Mouse (Mus musculus) MEL (cell line): ENCODE data around the gene Fam69b. TPM values are rescaled to one million over a fixed set of nuclear protein-coding genes. Genes with fewer than 3 reads are reported as not detected.

Experiments used
- DNase-seq: peaks from one replicate; pipeline ENCODE4 v3.0.0; 2011; ENCODE audit warnings: low read depth, low spot score
- H3K27ac ChIP-seq: 2 replicates; pipeline ENCODE4 v1.5.1; 2012; ENCODE audit warnings: low read depth, mild to moderate bottlenecking, control low read depth, low read length, moderate library complexity; ENCODE audit not compliant: control insufficient read depth
- H3K27me3 ChIP-seq, 2 experiments: fragments of 150-350 bp in 1 of 2; sonication (generic) in 1 of 2; 2 replicates each; pipeline ENCODE4 v1.6.1; 2012; ENCODE audit warnings: low read length in 2 of 2, mild to moderate bottlenecking in 2 of 2, improper control_type of control experiment in 1 of 2, moderate library complexity in 1 of 2; ENCODE audit not compliant: insufficient read depth in 2 of 2, control insufficient read depth in 1 of 2
- H3K36me3 ChIP-seq, 2 experiments: 2 replicates each; pipeline ENCODE4 v1.6.1; 2012 to 2014; ENCODE audit warnings: low read length in 2 of 2, improper control_type of control experiment in 1 of 2, inconsistent platforms in 1 of 2, mild to moderate bottlenecking in 1 of 2; ENCODE audit not compliant: insufficient read depth in 2 of 2, control insufficient read depth in 1 of 2
- H3K4me1 ChIP-seq, 2 experiments: fragments of 150-350 bp in 1 of 2; sonication (generic) in 1 of 2; 2 replicates each; pipeline ENCODE4 v1.6.1; 2012; ENCODE audit warnings: low read length in 2 of 2, improper control_type of control experiment in 1 of 2, mild to moderate bottlenecking in 1 of 2; ENCODE audit not compliant: insufficient read depth in 2 of 2, control insufficient read depth in 1 of 2
- H3K4me3 ChIP-seq, 2 experiments: fragments of 150-350 bp in 1 of 2; sonication (generic) in 1 of 2; 2 replicates each; pipeline ENCODE4 v1.5.1; 2012; ENCODE audit warnings: low read depth in 2 of 2, low read length in 2 of 2, mild to moderate bottlenecking in 2 of 2, moderate library complexity in 2 of 2, control low read depth in 1 of 2, improper control_type of control experiment in 1 of 2; ENCODE audit not compliant: control insufficient read depth in 1 of 2, insufficient read depth in 1 of 2
- H3K79me2 ChIP-seq: 2 replicates; pipeline ENCODE4 v1.6.1; 2012; ENCODE audit warnings: mild to moderate bottlenecking, low read length, moderate library complexity; ENCODE audit not compliant: control insufficient read depth, poor library complexity, insufficient read depth
- H3K9ac ChIP-seq: 2 replicates; pipeline ENCODE4 v1.6.1; 2012; ENCODE audit warnings: low read depth, mild to moderate bottlenecking, control low read depth, low read length, moderate library complexity; ENCODE audit not compliant: control insufficient read depth, poor library complexity, severe bottlenecking
- H3K9me3 ChIP-seq: fragments of 150-350 bp; sonication (generic); replicated peaks from 2 replicates; pipeline ENCODE4 v1.6.1; 2012; ENCODE audit warnings: mild to moderate bottlenecking, low read length, improper control_type of control experiment, moderate library complexity; ENCODE audit not compliant: insufficient read depth
- CHD2 ChIP-seq: IDR thresholded peaks from 2 replicates; pipeline ENCODE4 v1.6.1; 2011; ENCODE audit warnings: low read length, improper control_type of control experiment
- CTCF ChIP-seq, 3 experiments: IDR thresholded peaks in 2 of 3; conservative IDR thresholded peaks in 1 of 3; 2 replicates each; pipeline ENCODE4 v1.5.1; 2011 to 2012; ENCODE audit warnings: low read length in 3 of 3, low read depth in 2 of 3, mild to moderate bottlenecking in 2 of 3, improper control_type of control experiment in 1 of 3, inconsistent platforms in 1 of 3, mixed read lengths in 1 of 3, moderate library complexity in 1 of 3; ENCODE audit not compliant: control insufficient read depth in 1 of 3, insufficient read depth in 1 of 3, poor library complexity in 1 of 3, severe bottlenecking in 1 of 3
- ELF1 ChIP-seq: IDR thresholded peaks from 2 replicates; pipeline ENCODE4 v1.6.1; 2014; ENCODE audit warnings: low read depth, mild to moderate bottlenecking, inconsistent platforms, low read length, improper control_type of control experiment, moderate library complexity
- EP300 ChIP-seq, 2 experiments: IDR thresholded peaks; 2 replicates each; pipeline ENCODE4 v1.6.1; 2011; ENCODE audit warnings: improper control_type of control experiment in 2 of 2, low read length in 2 of 2, low read depth in 1 of 2, mild to moderate bottlenecking in 1 of 2
- GABPA ChIP-seq: IDR thresholded peaks from 2 replicates; pipeline ENCODE4 v1.6.1; 2012; ENCODE audit warnings: low read depth, mild to moderate bottlenecking, inconsistent platforms, low read length, improper control_type of control experiment, moderate library complexity
- JUND ChIP-seq: IDR thresholded peaks from 2 replicates; pipeline ENCODE4 v1.6.1; 2011; ENCODE audit warnings: low read depth, mild to moderate bottlenecking, improper control_type of control experiment, low read length
- KAT2A ChIP-seq: conservative IDR thresholded peaks from 2 replicates; pipeline ENCODE4 v1.6.1; 2012; ENCODE audit warnings: low read depth, low read length, improper control_type of control experiment, inconsistent platforms
- MAFK ChIP-seq: IDR thresholded peaks from 2 replicates; pipeline ENCODE4 v1.6.1; 2011; ENCODE audit warnings: low read depth, mild to moderate bottlenecking, low read length, improper control_type of control experiment, borderline replicate concordance
- MAX ChIP-seq: IDR thresholded peaks from 2 replicates; pipeline ENCODE4 v1.6.1; 2011; ENCODE audit warnings: low read length, improper control_type of control experiment
- NELFE ChIP-seq: IDR thresholded peaks from 2 replicates; pipeline ENCODE4 v1.6.1; 2011; ENCODE audit warnings: low read depth, low read length, improper control_type of control experiment
- POLR2AphosphoS2 ChIP-seq: IDR thresholded peaks from 2 replicates; pipeline ENCODE4 v1.6.1; 2011; ENCODE audit warnings: low read length, improper control_type of control experiment
- RAD21 ChIP-seq: IDR thresholded peaks from 2 replicates; pipeline ENCODE4 v1.6.1; 2011; ENCODE audit warnings: mild to moderate bottlenecking, low read depth, low read length, improper control_type of control experiment
- SMC3 ChIP-seq: IDR thresholded peaks from 2 replicates; pipeline ENCODE4 v1.6.1; 2011; ENCODE audit warnings: low read depth, low read length, improper control_type of control experiment
- TAL1 ChIP-seq: IDR thresholded peaks from 2 replicates; pipeline ENCODE4 v1.6.1; 2012; ENCODE audit warnings: mild to moderate bottlenecking, inconsistent platforms, low read length, moderate library complexity, mixed read lengths
- UBTF ChIP-seq: IDR thresholded peaks from 2 replicates; pipeline ENCODE4 v1.6.1; 2012; ENCODE audit warnings: low read depth, mild to moderate bottlenecking, inconsistent platforms, low read length, improper control_type of control experiment, moderate library complexity, borderline replicate concordance; ENCODE audit not compliant: insufficient read depth
- USF2 ChIP-seq, 2 experiments: IDR thresholded peaks; 2 replicates each; pipeline ENCODE4 v1.6.1; 2011 to 2012; ENCODE audit warnings: improper control_type of control experiment in 2 of 2, low read length in 2 of 2, borderline replicate concordance in 1 of 2, inconsistent platforms in 1 of 2, low read depth in 1 of 2, mild to moderate bottlenecking in 1 of 2; ENCODE audit not compliant: insufficient read depth in 1 of 2
- ZC3H11A ChIP-seq: IDR thresholded peaks from 2 replicates; pipeline ENCODE4 v1.6.1; 2012; ENCODE audit warnings: low read depth, mild to moderate bottlenecking, inconsistent platforms, low read length, improper control_type of control experiment
- ZMIZ1 ChIP-seq: IDR thresholded peaks from 2 replicates; pipeline ENCODE4 v1.6.1; 2012; ENCODE audit warnings: low read depth, mild to moderate bottlenecking, inconsistent platforms, low read length, improper control_type of control experiment, moderate library complexity
- ZNF384 ChIP-seq: IDR thresholded peaks from 2 replicates; pipeline ENCODE4 v1.6.1; 2012; ENCODE audit warnings: low read depth, mild to moderate bottlenecking, inconsistent platforms, low read length, improper control_type of control experiment
- polyA plus RNA-seq, 2 experiments: library from polyadenylated mRNA; stranded (reverse) in 1 of 2; unstranded in 1 of 2; fragments of >175 nt in 1 of 2; fragments of >200 nt in 1 of 2; gene quantifications; 2 replicates each; pipeline versions ENCODE4 v1.2.1 to v1.2.4; 2012; ENCODE audit warnings: low replicate concordance in 2 of 2, low read depth in 1 of 2; ENCODE audit not compliant: insufficient read length in 2 of 2, insufficient read depth in 1 of 2, missing spikeins in 1 of 2
- total RNA-seq: library from RNA; depleted of rRNA; stranded (reverse); fragments of 300-350 nt; gene quantifications from 2 replicates; pipeline ENCODE4 v1.2.3, GENCODE M21; 2012

Gene Fam69b
- total and polyA plus RNA-seq, 3 experiments: 0.42 to 0.67 TPM; not detected in 1

- H3K27ac ChIP-seq: no peak overlapping the region
- H3K36me3 ChIP-seq: no peaks in the 10 kb centered on the region
- no peaks in the 10 kb centered on the region for H3K79me2 ChIP-seq
- H3K9ac ChIP-seq: no peak overlapping the region
- no peaks in the 10 kb centered on the region for H3K4me1 ChIP-seq
- no peak for DNase-seq
- H3K27me3 ChIP-seq: peaks cover 0 to 7% of the 10 kb centered on the region in 2 experiments; a peak in 2 of 4 replicates
- H3K9me3 ChIP-seq: no peaks in the 10 kb centered on the region
- H3K4me3 ChIP-seq: no peak overlapping the region
- TF ChIP-seq POLR2AphosphoS2: no peak
- TF ChIP-seq CTCF (IDR thresholded peaks at IDR 0.05 in 2 of 3, conservative IDR thresholded peaks at IDR 0.05 in 1 of 3; ENCODE audit: control insufficient read depth in 1 of 3, insufficient read depth in 1 of 3, low read depth in 2 of 3, low read length in 3 of 3, poor library complexity in 1 of 3, severe bottlenecking in 1 of 3): no peak
- no peak for TF ChIP-seq USF2 (IDR thresholded peaks at IDR 0.05; ENCODE audit: borderline replicate concordance in 1 of 2, insufficient read depth in 1 of 2, low read depth in 1 of 2, low read length in 2 of 2)
- no peak for TF ChIP-seq MAFK
- TF ChIP-seq ELF1: no peak
- TF ChIP-seq ZNF384: no peak
- TF ChIP-seq NELFE: no peak
- no peak for TF ChIP-seq CHD2
- no peak for TF ChIP-seq TAL1
- no peak for TF ChIP-seq ZMIZ1
- TF ChIP-seq ZC3H11A: no peak
- TF ChIP-seq RAD21: no peak
These were observed 2.2 kb upstream of the Fam69b start for GRCm38 (mm10) chr2:26626081-26626480.

- no peak overlapping the region for H3K9ac ChIP-seq
- TF ChIP-seq ZNF384 (no peak), UBTF (no peak), CHD2 (no peak), EP300 (IDR thresholded peaks at IDR 0.05; ENCODE audit: low read depth in 1 of 2, low read length in 2 of 2) (no peak), ZC3H11A (no peak), RAD21 (no peak), ELF1 (no peak), MAX (no peak), SMC3 (no peak), GABPA (no peak), KAT2A (no peak), JUND (no peak)
- no peak for DNase-seq
- H3K9me3 ChIP-seq: no peaks in the 10 kb centered on the region
- H3K4me1 ChIP-seq: no peaks in the 10 kb centered on the region
- no peaks in the 10 kb centered on the region for H3K36me3 ChIP-seq
- H3K4me3 ChIP-seq: no peak overlapping the region
- no peak overlapping the region for H3K27ac ChIP-seq
- H3K27me3 ChIP-seq: peaks cover 0 to 7% of the 10 kb centered on the region in 2 experiments; a peak in 2 of 4 replicates
- no peaks in the 10 kb centered on the region for H3K79me2 ChIP-seq
These were observed 658 bp downstream of the Fam69b start for GRCm38 (mm10) chr2:26628792-26629437.
